Mouse (Mus musculus) CD8-positive naive resting alpha-beta T cell, adult 2 months (primary cell): Measurements from ENCODE around the gene Vmn2r43.
"Not testable (repeated sequence)": the region's sequence is repeated elsewhere in the genome, so short reads cannot be mapped to it uniquely, and the experiment has no call there.

Experiments used
- DNase-seq, 2 experiments: peaks; one replicate each; pipeline ENCODE4 v3.0.0; 2022; ENCODE audit warnings: low read depth in 2 of 2, low spot score in 2 of 2

Gene Vmn2r43

GRCm38 (mm10) chr7:8260499-8260898 is at the start of gene Vmn2r43:
Vmn2r43 (minus strand) TSS chr7:8260599.
- DNase-seq: not testable (repeated sequence)

GRCm38 (mm10) chr7:8200220-8200619 is 60.2 kb downstream of the Vmn2r43 start, which contains the start of gene Vmn2r42:
Vmn2r42 (minus strand) TSS chr7:8200320.
- DNase-seq: not testable (repeated sequence)
